Mouse (Mus musculus): Measurements from ENCODE around the gene Fbxo6.

The Fbxo6 gene

GRCm38 (mm10) chr4:148160436-148161390, 8.8 kb upstream of the Fbxo6 start, which contains the start of the genes Fbxo44 and Fbxo2:
TSS of gene Fbxo44 (minus strand) at chr4:148160482.
TSS of gene Fbxo2 (plus strand) at chr4:148160621.
- no peak for DNase-seq (ENCODE audit: extremely low read depth, low read depth, low spot score)

DNA sequence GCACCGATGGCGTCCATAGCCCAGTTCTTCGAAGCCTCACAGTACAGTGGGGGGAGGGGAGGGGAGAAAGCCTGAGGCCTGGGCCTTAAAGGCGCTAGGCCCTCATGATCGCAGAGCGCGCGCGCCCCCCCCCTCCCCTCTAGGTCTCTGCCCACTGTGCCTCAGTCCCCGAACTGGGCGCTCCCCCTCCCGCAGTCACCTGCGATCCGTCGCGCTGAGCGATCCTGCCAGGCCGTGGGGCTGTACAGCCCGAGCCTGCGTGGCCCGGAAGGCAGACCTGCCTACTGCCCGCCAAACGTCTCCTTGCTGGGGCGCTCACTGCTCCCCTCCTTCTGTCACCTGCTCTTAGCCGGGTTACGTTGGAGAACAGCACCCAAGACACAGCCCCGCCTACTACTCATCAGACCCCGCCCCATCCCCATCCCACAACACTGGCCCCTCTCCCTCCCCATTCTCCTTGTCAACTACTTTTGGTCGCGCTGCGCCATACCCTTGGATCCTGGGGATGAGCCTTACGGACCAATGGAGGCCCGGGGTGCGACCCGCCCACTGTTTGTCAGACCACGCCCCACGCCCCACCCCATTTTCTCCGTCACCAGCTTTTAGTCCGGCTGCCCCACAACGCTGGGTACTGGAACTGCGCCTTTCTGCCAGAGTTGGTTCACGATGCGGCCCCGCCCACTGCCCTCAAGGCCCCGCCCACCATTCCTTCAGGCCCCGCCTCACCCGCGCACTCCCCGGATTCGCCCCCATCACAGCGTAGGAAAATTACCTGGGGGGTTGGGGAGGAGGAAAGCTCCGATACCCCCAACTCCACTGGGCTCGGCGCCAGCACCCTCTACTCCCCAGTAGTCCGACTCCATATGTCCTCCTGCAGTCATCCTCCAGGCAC, 7.8 kb upstream of the Fbxo6 start:
- peak; percentile 37 for DNase-seq (ENCODE audit: extremely low read depth, low read depth, low spot score)

- no peak for DNase-seq (ENCODE audit: extremely low read depth, low read depth, low spot score)
Measured at GRCm38 (mm10) chr4:148158436-148159348, 6.8 kb upstream of the Fbxo6 start.

DNA sequence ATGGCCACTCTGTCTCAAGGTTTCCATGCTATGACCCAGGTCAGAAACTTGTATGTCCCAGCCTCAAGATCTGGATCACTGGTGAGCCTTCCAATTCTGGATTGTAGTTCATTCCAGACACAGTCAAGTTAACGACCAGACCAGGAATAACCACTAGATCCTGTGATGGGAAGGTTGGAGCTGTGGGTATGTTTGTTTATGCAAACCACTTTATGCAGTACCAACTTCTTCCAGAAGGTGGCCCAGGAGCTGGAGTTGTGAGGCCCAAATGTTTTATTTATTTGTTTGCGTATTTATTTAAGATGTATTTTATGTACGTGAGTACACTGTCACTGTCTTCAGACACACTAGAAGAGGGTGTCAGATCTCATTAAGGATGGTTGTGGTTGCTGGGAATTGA, 3.0 kb upstream of the Fbxo6 start:
- no peak for DNase-seq (ENCODE audit: extremely low read depth, low read depth, low spot score)

DNA sequence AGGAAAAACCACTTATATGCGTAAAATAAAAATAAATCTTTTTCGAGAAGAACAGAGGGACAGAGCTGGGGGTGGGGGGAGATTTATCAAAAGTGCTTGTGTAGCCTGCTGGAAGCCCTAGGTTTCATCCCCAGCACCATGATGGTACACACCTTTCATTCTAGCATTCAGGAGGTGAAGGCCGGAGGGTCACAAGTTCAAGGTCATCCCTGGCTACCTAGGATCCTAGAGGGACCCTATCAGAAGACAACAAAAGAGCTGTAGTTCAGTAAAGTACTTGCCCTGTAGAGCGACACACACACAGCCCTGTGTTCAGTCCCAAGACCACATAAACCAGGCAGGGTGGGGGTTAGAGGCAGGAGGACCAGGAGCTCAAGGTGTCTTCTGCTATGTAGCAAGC, 2.1 kb upstream of the Fbxo6 start:
- DNase-seq (ENCODE audit: extremely low read depth, low read depth, low spot score), result no peak

DNA sequence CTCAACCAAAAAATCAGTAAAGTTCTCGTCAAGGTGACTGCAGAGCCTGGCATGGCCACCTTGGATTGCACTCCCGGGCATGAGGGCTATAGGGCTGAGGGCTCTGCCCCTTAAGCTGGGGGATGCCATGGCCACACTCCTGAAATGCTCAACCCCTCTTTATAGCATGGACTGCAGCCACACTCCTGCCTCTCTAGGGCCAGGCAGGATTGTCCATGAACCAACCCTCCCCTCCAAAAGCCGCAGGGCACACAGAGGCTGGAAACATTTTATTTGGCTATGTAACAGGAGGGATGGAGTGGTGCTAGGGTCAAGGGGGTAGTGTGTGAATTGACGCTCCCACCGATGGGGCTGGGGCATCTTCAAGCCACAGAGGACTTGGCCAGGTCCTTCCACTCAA, 607 bp upstream of the Fbxo6 start:
- DNase-seq (ENCODE audit: extremely low read depth, low read depth, low spot score), result no peak

GRCm38 (mm10) chr4:148150953-148151266, 1.0 kb downstream of the Fbxo6 start:
- no peak for DNase-seq (ENCODE audit: extremely low read depth, low read depth, low spot score)

- no peak for DNase-seq (ENCODE audit: extremely low read depth, low read depth, low spot score)
Measured at GRCm38 (mm10) chr4:148150242-148150641, 1.7 kb downstream of the Fbxo6 start.

DNA sequence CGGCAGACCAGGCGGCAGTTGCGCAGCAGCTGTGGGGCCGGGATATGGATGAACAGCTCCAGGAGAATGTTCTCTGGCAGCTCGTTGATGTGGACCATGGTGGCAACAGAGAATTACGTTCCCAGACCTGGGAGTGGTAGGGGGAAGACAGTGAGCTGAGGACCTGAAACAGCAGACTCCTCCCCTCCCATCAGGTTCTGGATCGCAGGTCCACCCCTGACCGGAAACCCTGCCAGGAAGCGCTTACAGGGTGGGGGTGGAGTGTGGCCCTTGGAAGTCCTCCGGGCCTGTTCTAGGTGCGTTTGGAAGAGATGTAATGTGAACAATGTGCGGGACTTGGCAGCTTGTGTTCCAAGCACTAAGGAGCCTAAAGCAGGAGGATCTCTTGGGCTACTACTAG, 2.4 kb downstream of the Fbxo6 start:
- DNase-seq (ENCODE audit: extremely low read depth, low read depth, low spot score), result no peak

- DNase-seq (ENCODE audit: extremely low read depth, low read depth, low spot score), result no peak
Measured at GRCm38 (mm10) chr4:148147714-148148113, 4.2 kb downstream of the Fbxo6 start.

DNA sequence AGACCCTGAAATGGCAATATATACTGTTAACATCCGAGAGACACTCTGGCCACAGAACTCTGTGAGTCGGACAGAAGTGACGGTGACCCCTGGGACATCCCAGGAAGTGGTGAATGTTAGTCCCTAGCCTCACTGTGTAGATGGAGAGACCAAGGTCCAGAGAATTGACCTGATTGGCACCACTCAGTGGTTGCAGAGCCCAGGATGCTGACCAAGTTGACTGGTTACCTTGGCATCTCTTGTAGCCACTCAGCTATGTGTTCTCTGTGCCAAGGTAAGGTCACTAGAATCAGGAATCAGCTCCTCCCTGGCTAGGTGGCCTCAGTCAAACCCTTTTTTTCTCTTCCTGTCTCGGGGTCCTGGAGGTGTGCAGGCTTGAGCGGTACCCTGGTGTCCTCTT, 8.2 kb downstream of the Fbxo6 start:
- no peak for DNase-seq (ENCODE audit: extremely low read depth, low read depth, low spot score)

GRCm38 (mm10) chr4:148140098-148141011, 11.6 kb downstream of the Fbxo6 start:
- DNase-seq (ENCODE audit: extremely low read depth, low read depth, low spot score), result peak; percentile 31

DNA sequence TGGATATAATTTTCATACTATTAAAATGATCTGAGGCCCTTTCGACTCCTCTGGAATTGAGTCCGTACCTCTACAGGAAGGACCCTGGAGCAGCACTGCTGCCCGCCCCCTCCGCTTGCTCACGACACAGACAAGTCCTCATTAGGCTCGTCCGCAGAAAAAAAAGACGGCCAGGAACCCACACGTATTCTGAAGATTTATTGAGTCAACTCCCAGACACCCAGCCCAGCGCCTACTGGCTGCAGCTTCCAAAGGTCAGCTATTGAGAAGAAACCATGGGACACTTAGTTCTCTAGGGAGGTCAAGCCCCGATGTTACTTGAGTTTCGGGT, 12.2 kb downstream of the Fbxo6 start:
- DNase-seq (ENCODE audit: extremely low read depth, low read depth, low spot score), result no peak

DNA sequence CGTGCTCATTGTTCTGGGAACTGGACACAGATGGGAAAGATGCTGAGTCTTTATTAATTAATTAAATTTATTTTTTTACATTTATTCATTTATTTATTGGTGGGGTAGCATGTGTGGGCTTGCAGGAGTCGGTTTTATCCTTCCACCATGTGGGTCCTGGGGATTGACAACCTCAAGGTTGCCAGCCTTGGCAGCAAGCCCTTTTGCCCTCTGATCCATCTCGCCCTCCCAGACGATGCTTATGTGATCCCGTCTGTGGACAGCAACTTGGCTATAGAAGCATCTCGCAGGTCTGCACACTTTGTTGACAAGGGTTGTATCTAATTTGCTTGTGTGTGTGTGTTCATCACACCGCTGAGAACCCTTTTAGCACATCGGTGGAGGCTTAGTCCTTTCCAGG, 14.4 kb downstream of the Fbxo6 start:
- DNase-seq (ENCODE audit: extremely low read depth, low read depth, low spot score), result no peak

DNA sequence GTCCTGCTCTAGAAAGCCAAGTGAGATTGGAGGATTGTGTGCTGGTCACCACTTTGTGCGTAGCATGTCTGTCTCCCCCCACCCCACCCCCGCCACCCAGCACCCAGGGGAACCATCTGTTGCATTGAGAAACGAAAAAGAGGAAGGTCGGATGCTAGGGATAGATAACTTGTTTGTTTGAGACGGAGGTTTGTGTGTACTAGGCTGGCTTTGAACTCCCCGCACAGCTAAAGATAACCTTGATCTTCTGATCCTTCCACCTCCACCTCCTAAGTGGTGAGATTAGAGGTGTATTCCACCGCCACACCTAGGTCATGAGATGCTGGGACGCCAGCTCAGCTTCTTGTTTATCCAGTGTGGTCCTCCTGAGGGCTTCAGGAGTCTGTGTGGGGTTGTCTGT, 17.0 kb downstream of the Fbxo6 start:
- DNase-seq (ENCODE audit: extremely low read depth, low read depth, low spot score), result no peak

DNA sequence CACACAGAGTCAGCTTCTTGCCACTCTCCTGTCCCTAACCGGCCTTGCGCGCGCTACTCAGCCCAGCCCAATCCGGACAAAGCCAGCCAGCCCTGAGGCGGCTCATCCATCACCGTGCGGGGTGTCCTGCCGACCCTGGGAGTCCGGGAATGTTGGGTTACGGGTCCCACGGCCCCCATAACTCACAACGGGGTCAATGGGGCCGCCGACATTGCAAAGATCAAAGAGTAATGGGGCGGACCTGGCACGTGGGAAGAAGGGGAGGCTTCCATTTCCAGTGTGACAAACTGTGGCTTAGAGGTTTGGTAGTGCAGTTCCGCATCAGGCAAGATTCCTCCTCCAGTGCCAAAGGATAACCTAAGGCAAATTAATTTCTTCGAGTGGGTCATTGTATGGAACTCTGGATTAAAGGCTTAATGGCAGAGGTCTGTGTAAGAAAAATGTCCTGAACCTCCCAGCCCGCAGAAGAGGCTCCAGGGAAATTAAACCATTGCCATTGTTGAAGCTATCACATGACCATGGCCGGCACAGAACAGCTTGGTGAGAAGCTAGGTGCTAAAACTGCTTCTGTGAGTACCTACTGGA, 20.4 kb downstream of the Fbxo6 start:
- no peak for DNase-seq (ENCODE audit: extremely low read depth, low read depth, low spot score)

- DNase-seq (ENCODE audit: extremely low read depth, low read depth, low spot score), result no peak
Measured at GRCm38 (mm10) chr4:148130561-148131413, 21.2 kb downstream of the Fbxo6 start, which contains the start of gene Draxin. TSS of gene Draxin (minus strand) at chr4:148130698.

- no peak for DNase-seq (ENCODE audit: extremely low read depth, low read depth, low spot score)
Measured at GRCm38 (mm10) chr4:148130133-148130532, 21.8 kb downstream of the Fbxo6 start, which contains the start of gene Mad2l2. TSS of gene Mad2l2 (plus strand) at chr4:148130384.

Data from fat pad, adult 2 months (tissue).